Mouse (Mus musculus) kidney, postnatal 36 days (tissue): Measurements from ENCODE around the gene Morc3.

ENCODE experiments used
- DNase-seq, 2 experiments: peaks; one replicate each; pipeline ENCODE4 v3.0.0; 2021 to 2022; ENCODE audit warnings: mixed read lengths in 2 of 2

The Morc3 gene

GRCm38 (mm10) chr16:93884086-93884721 lies 52.3 kb downstream of the Morc3 start:
- DNase-seq = peak; percentile 10 to 46

- DNase-seq = no peak
These were observed 52.8 kb downstream of the Morc3 start for GRCm38 (mm10) chr16:93884722-93885113.

- DNase-seq = no peak
These were observed 56.6 kb downstream of the Morc3 start for GRCm38 (mm10) chr16:93888481-93888880.

- no peak for DNase-seq
These were observed 59.2 kb downstream of the Morc3 start for GRCm38 (mm10) chr16:93890948-93891604.

GRCm38 (mm10) chr16:93893285-93893684 lies 61.4 kb downstream of the Morc3 start:
- DNase-seq = no peak

GRCm38 (mm10) chr16:93903027-93903426 lies 71.1 kb downstream of the Morc3 start:
- peak; percentile 28 to 68 for DNase-seq

GRCm38 (mm10) chr16:93906156-93907014 lies 74.5 kb downstream of the Morc3 start:
- DNase-seq = peak; percentile 68 to 85

- DNase-seq = no peak
These were observed 75.8 kb downstream of the Morc3 start for GRCm38 (mm10) chr16:93907761-93908160.

- no peak for DNase-seq
These were observed 76.3 kb downstream of the Morc3 start for GRCm38 (mm10) chr16:93908196-93908595.

- peak; percentile 20 to 65 for DNase-seq
These were observed 78.0 kb downstream of the Morc3 start for GRCm38 (mm10) chr16:93909936-93910335.

- DNase-seq = no peak
These were observed 79.1 kb downstream of the Morc3 start for GRCm38 (mm10) chr16:93910735-93911665.

GRCm38 (mm10) chr16:93912158-93912557 lies 80.2 kb downstream of the Morc3 start:
- DNase-seq = peak; percentile 84 to 90

GRCm38 (mm10) chr16:93912808-93913207 lies 80.9 kb downstream of the Morc3 start:
- DNase-seq = peak in 1 of 2 experiments; percentile 29

GRCm38 (mm10) chr16:93913881-93914576 lies 82.1 kb downstream of the Morc3 start:
- DNase-seq = no peak

GRCm38 (mm10) chr16:93915338-93915849 lies 83.5 kb downstream of the Morc3 start:
- peak; percentile 70 to 83 for DNase-seq

GRCm38 (mm10) chr16:93917712-93918678 lies 86.1 kb downstream of the Morc3 start:
- peak; percentile 80 to 94 for DNase-seq

GRCm38 (mm10) chr16:93918679-93919060 lies 86.7 kb downstream of the Morc3 start:
- no peak for DNase-seq

GRCm38 (mm10) chr16:93919189-93919588 lies 87.3 kb downstream of the Morc3 start:
- no peak for DNase-seq

- no peak for DNase-seq
These were observed 88.8 kb downstream of the Morc3 start for GRCm38 (mm10) chr16:93920673-93921072.

GRCm38 (mm10) chr16:93922835-93923389 lies 91.0 kb downstream of the Morc3 start:
- DNase-seq = no peak
